Mouse (Mus musculus): ENCODE data around the gene Oas3. TPM values are rescaled to one million over a fixed set of nuclear protein-coding genes. Genes with fewer than 3 reads are reported as not detected.

Oas3 gene
- polyA plus RNA-seq, 1 experiment from 2014 or later: 0.20 TPM

DNA sequence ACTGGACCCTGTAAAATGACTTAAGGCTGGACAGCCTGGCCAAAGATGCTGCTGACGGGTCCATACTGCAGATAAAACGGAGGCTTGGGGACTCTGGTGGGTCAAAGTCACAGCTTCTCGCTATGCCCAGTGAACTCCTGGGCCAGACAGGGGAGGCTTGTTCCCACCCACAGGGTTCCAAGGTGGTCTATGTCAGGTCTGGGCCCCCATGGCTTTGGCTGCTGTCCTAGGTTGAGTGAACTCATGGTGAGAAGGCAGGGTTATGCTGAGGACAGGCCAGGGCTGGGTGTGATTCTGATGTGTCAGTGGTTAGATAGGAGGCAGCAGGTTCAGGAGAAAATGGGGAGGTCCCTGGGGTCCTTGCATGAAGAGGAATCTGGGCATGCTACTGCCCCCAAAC, 73.8 kb downstream of the Oas3 start:
- DNase-seq (ENCODE audit: low spot score, missing footprints): no peak
- Histone ChIP-seq H3K9me3 (ENCODE audit: control insufficient read depth, low read length) (no peaks in the 10 kb centered on the region), H3K27me3 (ENCODE audit: control insufficient read depth, insufficient read depth, low read length) (no peaks in the 10 kb centered on the region), H3K4me3 (ENCODE audit: low read depth, low read length) (no peak overlapping the region), H3K9ac (ENCODE audit: low read length) (no peak overlapping the region), H3K36me3 (ENCODE audit: control insufficient read depth, insufficient read depth, low read length) (no peaks in the 10 kb centered on the region), H3K4me2 (no peak overlapping the region), H3K27ac (ENCODE audit: low read depth, low read length) (no peak overlapping the region), H3K4me1 (ENCODE audit: control insufficient read depth, insufficient read depth, low read length) (peaks cover 8% of the 10 kb centered on the region)
- ATAC-seq (ENCODE audit: low FRiP score): no peak
- 80% methylated on average over 3 of the region's 3 CpGs for WGBS

Other genes with a start within 250 kb of the Oas3 start
- gene Tpcn1, start 189.0 kb downstream of the Oas3 start, polyA plus RNA-seq (2014; fragmentation: Nextera tagmentation; extraction: Ambion mirVana): 8.6 and 10.8 TPM in 2 replicates
- 0.25 and 0.51 TPM in 2 replicates for gene Iqcd, start 188.6 kb downstream of the Oas3 start, polyA plus RNA-seq (2014; fragmentation: Nextera tagmentation; extraction: Ambion mirVana)
- 7.9 and 8.9 TPM in 2 replicates for gene Rita1, start 165.1 kb downstream of the Oas3 start, polyA plus RNA-seq (2014; fragmentation: Nextera tagmentation; extraction: Ambion mirVana)
- gene Ddx54, start 164.9 kb downstream of the Oas3 start, polyA plus RNA-seq (2014; fragmentation: Nextera tagmentation; extraction: Ambion mirVana): 26.4 and 32.2 TPM in 2 replicates
- not detected in 2 replicates for gene Cfap73, start 143.4 kb downstream of the Oas3 start, polyA plus RNA-seq (2014; fragmentation: Nextera tagmentation; extraction: Ambion mirVana)
- 0.14 TPM in 1 of 2 replicates, not detected in the other for gene Rasal1, start 128.8 kb downstream of the Oas3 start, polyA plus RNA-seq (2014; fragmentation: Nextera tagmentation; extraction: Ambion mirVana)
- gene Dtx1, start 65.7 kb downstream of the Oas3 start, polyA plus RNA-seq (2014; fragmentation: Nextera tagmentation; extraction: Ambion mirVana): 5.1 and 5.2 TPM in 2 replicates
- 0.05 and 0.33 TPM in 2 replicates for gene Oas2, start 27.8 kb downstream of the Oas3 start, polyA plus RNA-seq (2014; fragmentation: Nextera tagmentation; extraction: Ambion mirVana)
- gene Oas1e, start 17.9 kb upstream of the Oas3 start, polyA plus RNA-seq (2014; fragmentation: Nextera tagmentation; extraction: Ambion mirVana): 0.12 TPM in 1 of 2 replicates, not detected in the other
- 0.14 and 0.15 TPM in 2 replicates for gene Oas1c, start 34.9 kb upstream of the Oas3 start, polyA plus RNA-seq (2014; fragmentation: Nextera tagmentation; extraction: Ambion mirVana)
- 0.08 TPM in 1 of 2 replicates, not detected in the other for gene Oas1f, start 69.7 kb upstream of the Oas3 start, polyA plus RNA-seq (2014; fragmentation: Nextera tagmentation; extraction: Ambion mirVana)
- not detected in 2 replicates for gene Oas1h, start 83.8 kb upstream of the Oas3 start, polyA plus RNA-seq (2014; fragmentation: Nextera tagmentation; extraction: Ambion mirVana)
- 0.11 TPM in 1 of 2 replicates, not detected in the other for gene Oas1g, start 110.0 kb upstream of the Oas3 start, polyA plus RNA-seq (2014; fragmentation: Nextera tagmentation; extraction: Ambion mirVana)
- 0.72 and 0.89 TPM in 2 replicates for gene Oas1a, start 129.9 kb upstream of the Oas3 start, polyA plus RNA-seq (2014; fragmentation: Nextera tagmentation; extraction: Ambion mirVana)
- not detected in 2 replicates for gene Oas1d, start 136.9 kb upstream of the Oas3 start, polyA plus RNA-seq (2014; fragmentation: Nextera tagmentation; extraction: Ambion mirVana)
- gene Rph3a, start 232.4 kb upstream of the Oas3 start, polyA plus RNA-seq (2014; fragmentation: Nextera tagmentation; extraction: Ambion mirVana): 0.57 and 1.4 TPM in 2 replicates

All from midbrain, embryonic 11.5 days (tissue).